Comparison of ENCODE assay signal across 8 mouse cellular contexts in genomic region chr3:135885927-135886658, GRCm38 (mm10).
DNase-seq lines count a peak whose midpoint lies in the region; ATAC-seq lines count a peak whose summit lies in the region.

No protein-coding gene starts in this region.

- no peaks in the 10 kb centered on the region for H3K9me3 ChIP-seq in embryonic facial prominence, embryonic 11.5 days (replicated peaks; ENCODE audit: control insufficient read depth, low read length)
- H3K9me3 ChIP-seq in embryonic facial prominence, embryonic 10.5 days = no peaks in the 10 kb centered on the region
- H3K9me3 ChIP-seq in midbrain, embryonic 11.5 days (ENCODE audit: control insufficient read depth, low read length) = no peaks in the 10 kb centered on the region
- H3K9me3 ChIP-seq in midbrain, embryonic 10.5 days (replicated peaks) = no peaks in the 10 kb centered on the region
- no peaks in the 10 kb centered on the region for H3K9me3 ChIP-seq in stomach, embryonic 14.5 days (ENCODE audit: control insufficient read depth, low read depth, low read length)

- no peaks in the 10 kb centered on the region for H3K27me3 ChIP-seq in embryonic facial prominence, embryonic 11.5 days (ENCODE audit: control insufficient read depth, insufficient read depth, low read length)
- H3K27me3 ChIP-seq in embryonic facial prominence, embryonic 10.5 days (replicated peaks; ENCODE audit: low read depth, poor library complexity, severe bottlenecking) = no peaks in the 10 kb centered on the region
- H3K27me3 ChIP-seq in midbrain, embryonic 11.5 days (ENCODE audit: control insufficient read depth, insufficient read depth, low read length) = no peaks in the 10 kb centered on the region
- H3K27me3 ChIP-seq in midbrain, embryonic 10.5 days (ENCODE audit: low read depth, poor library complexity, severe bottlenecking) = no peaks in the 10 kb centered on the region
- no peaks in the 10 kb centered on the region for H3K27me3 ChIP-seq in stomach, embryonic 14.5 days (ENCODE audit: control insufficient read depth, insufficient read depth, low read length)

- 74% methylated on average over 12 of the region's 12 CpGs for WGBS in embryonic facial prominence, embryonic 11.5 days
- 71% methylated on average over 12 of the region's 12 CpGs for WGBS in embryonic facial prominence, embryonic 10.5 days
- 79% methylated on average over 12 of the region's 12 CpGs for WGBS in midbrain, embryonic 11.5 days
- 77% methylated on average over 12 of the region's 12 CpGs for WGBS in midbrain, embryonic 10.5 days
- 64% methylated on average over 12 of the region's 12 CpGs for WGBS in stomach, embryonic 14.5 days

- DNase-seq in embryonic facial prominence, embryonic 11.5 days (ENCODE audit: low spot score) = no peak
- DNase-seq in embryonic facial prominence, embryonic 10.5 days (ENCODE audit: low spot score) = no peak
- DNase-seq in midbrain, embryonic 11.5 days (ENCODE audit: low spot score, missing footprints) = peak; percentile 45
- DNase-seq in midbrain, embryonic 10.5 days (ENCODE audit: low spot score) = no peak
- DNase-seq in lung, postnatal 25 days (ENCODE audit: low spot score) = peak; percentile 34
- DNase-seq in spleen, postnatal 4 days (ENCODE audit: low spot score in 2 of 2) = no peak
- no peak for DNase-seq in spleen, postnatal 14 days (ENCODE audit: low spot score in 2 of 2)

- H3K9ac ChIP-seq in embryonic facial prominence, embryonic 11.5 days (replicated peaks; ENCODE audit: low read length) = no peak overlapping the region
- H3K9ac ChIP-seq in midbrain, embryonic 11.5 days (ENCODE audit: low read length) = no peak overlapping the region
- H3K9ac ChIP-seq in stomach, embryonic 14.5 days (replicated peaks; ENCODE audit: low read depth, low read length) = no peak overlapping the region

- no peak overlapping the region for H3K4me2 ChIP-seq in embryonic facial prominence, embryonic 11.5 days (ENCODE audit: low read depth, low read length)
- H3K4me2 ChIP-seq in midbrain, embryonic 11.5 days = no peak overlapping the region
- no peak overlapping the region for H3K4me2 ChIP-seq in stomach, embryonic 14.5 days (replicated peaks; ENCODE audit: low read depth, low read length)

- peak; percentile 70; the same call in 1 of the 2 replicates for ATAC-seq in embryonic facial prominence, embryonic 11.5 days (replicated peaks; ENCODE audit: insufficient number of reproducible peaks, low FRiP score, low TSS enrichment, low read depth)
- ATAC-seq in midbrain, embryonic 11.5 days (ENCODE audit: low FRiP score) = peak; percentile 20
- 0 out of 2 replicates have a peak, but pooled peaks have one; percentile 28 for ATAC-seq in stomach, embryonic 14.5 days (ENCODE audit: insufficient number of reproducible peaks, insufficient read depth, low FRiP score, low read depth)

- no peak overlapping the region for H3K4me3 ChIP-seq in embryonic facial prominence, embryonic 11.5 days (ENCODE audit: low read depth, low read length)
- H3K4me3 ChIP-seq in embryonic facial prominence, embryonic 10.5 days = no peak overlapping the region
- H3K4me3 ChIP-seq in midbrain, embryonic 11.5 days (ENCODE audit: low read depth, low read length) = no peak overlapping the region
- H3K4me3 ChIP-seq in midbrain, embryonic 10.5 days = no peak overlapping the region
- no peak overlapping the region for H3K4me3 ChIP-seq in stomach, embryonic 14.5 days (ENCODE audit: low read depth, low read length)

- no peaks in the 10 kb centered on the region for H3K36me3 ChIP-seq in embryonic facial prominence, embryonic 11.5 days (replicated peaks; ENCODE audit: control insufficient read depth, insufficient read depth, low read depth, low read length)
- H3K36me3 ChIP-seq in embryonic facial prominence, embryonic 10.5 days (replicated peaks) = no peaks in the 10 kb centered on the region
- H3K36me3 ChIP-seq in midbrain, embryonic 11.5 days (ENCODE audit: control insufficient read depth, insufficient read depth, low read length) = no peaks in the 10 kb centered on the region
- H3K36me3 ChIP-seq in midbrain, embryonic 10.5 days = no peaks in the 10 kb centered on the region
- no peaks in the 10 kb centered on the region for H3K36me3 ChIP-seq in stomach, embryonic 14.5 days (ENCODE audit: control insufficient read depth, insufficient read depth, low read length)

- H3K27ac ChIP-seq in embryonic facial prominence, embryonic 11.5 days (replicated peaks; ENCODE audit: low read depth, low read length) = no peak overlapping the region
- H3K27ac ChIP-seq in embryonic facial prominence, embryonic 10.5 days (replicated peaks) = no peak overlapping the region
- H3K27ac ChIP-seq in midbrain, embryonic 11.5 days (ENCODE audit: low read depth, low read length) = no peak overlapping the region
- H3K27ac ChIP-seq in midbrain, embryonic 10.5 days (replicated peaks) = no peak overlapping the region
- H3K27ac ChIP-seq in stomach, embryonic 14.5 days (ENCODE audit: low read length) = no peak overlapping the region

- no peaks in the 10 kb centered on the region for H3K4me1 ChIP-seq in embryonic facial prominence, embryonic 11.5 days (ENCODE audit: control insufficient read depth, insufficient read depth, low read length)
- 0 out of 2 replicates have a peak, but pooled peaks cover 7% of the 10 kb centered on the region for H3K4me1 ChIP-seq in embryonic facial prominence, embryonic 10.5 days
- H3K4me1 ChIP-seq in midbrain, embryonic 11.5 days (ENCODE audit: control insufficient read depth, insufficient read depth, low read length) = 0 out of 2 replicates have a peak, but pooled peaks cover 2% of the 10 kb centered on the region
- peaks cover 4% of the 10 kb centered on the region for H3K4me1 ChIP-seq in midbrain, embryonic 10.5 days
- no peaks in the 10 kb centered on the region for H3K4me1 ChIP-seq in stomach, embryonic 14.5 days (ENCODE audit: control insufficient read depth, insufficient read depth, low read length)

Comparison
In these comparisons a context has a peak if more than half of its experiments do, and no peak if none do; other contexts are left out.
1. DNase-seq: peak in midbrain, embryonic 11.5 days (single experiment) and lung, postnatal 25 days (single experiment); none in embryonic facial prominence, embryonic 11.5 days (single experiment), embryonic facial prominence, embryonic 10.5 days (single experiment), midbrain, embryonic 10.5 days (single experiment), spleen, postnatal 4 days (0 of 2) and spleen, postnatal 14 days (0 of 2).
2. ATAC-seq: peak in every context shown above with its lines; median percentile 70 in embryonic facial prominence, embryonic 11.5 days; 28 in stomach, embryonic 14.5 days; 20 in midbrain, embryonic 11.5 days.